Mouse (Mus musculus): ENCODE data around the gene Gpatch2.

Gene Gpatch2

DNA sequence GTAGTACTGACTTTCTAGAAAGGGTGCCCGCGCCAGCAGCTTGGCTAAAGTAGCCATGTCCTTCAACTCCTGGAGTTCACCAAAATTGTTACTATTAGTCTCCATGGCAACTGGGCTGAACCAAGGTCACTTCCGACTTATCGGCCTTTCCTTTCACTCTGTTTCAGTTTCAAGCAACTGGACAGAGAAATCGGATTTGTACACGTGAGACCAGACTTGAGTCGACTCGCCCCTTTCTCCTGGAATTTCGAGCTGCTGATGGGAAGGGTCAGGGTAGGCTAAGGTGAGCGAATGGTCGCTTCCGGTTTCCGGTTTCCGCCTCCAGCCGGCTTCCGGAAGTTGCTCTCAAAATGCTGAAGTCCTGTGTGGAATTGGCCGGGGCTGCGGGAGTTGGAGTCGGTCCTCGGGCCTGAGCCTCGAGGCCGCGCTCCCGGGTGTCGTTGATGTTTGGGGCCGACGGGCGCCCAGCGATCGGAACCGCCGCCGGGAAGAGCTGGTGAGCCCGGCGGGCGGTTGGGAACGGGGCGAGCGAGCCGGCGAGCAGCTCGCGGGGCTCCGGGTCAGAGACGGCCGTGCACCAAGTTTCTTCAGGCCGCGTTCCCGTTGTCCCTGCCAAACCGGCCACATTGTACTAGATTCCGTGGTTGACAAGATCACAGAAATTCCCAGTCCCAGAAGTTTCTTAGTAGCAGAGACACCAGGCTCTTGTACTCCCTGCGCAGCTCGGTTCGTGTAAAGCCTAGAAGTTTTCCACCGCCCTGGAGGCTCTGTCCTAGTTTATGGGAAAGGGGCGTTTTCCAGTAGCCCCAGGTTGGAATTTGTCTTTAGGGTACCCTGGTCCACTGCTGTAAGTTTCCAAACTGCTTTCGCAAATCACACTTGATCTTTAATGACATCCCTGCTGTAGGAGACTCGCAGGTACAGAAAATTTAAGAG is at the start of gene Gpatch2, which contains the start of gene Spata17:
Gene Gpatch2 (plus strand): TSS at position 328 of the 936 bp plus-strand sequence.
Gene Spata17 (minus strand): TSS at position 285 of the 936 bp plus-strand sequence.
- peak; percentile 94 for DNase-seq (ENCODE audit: low read depth, low spot score)

DNA sequence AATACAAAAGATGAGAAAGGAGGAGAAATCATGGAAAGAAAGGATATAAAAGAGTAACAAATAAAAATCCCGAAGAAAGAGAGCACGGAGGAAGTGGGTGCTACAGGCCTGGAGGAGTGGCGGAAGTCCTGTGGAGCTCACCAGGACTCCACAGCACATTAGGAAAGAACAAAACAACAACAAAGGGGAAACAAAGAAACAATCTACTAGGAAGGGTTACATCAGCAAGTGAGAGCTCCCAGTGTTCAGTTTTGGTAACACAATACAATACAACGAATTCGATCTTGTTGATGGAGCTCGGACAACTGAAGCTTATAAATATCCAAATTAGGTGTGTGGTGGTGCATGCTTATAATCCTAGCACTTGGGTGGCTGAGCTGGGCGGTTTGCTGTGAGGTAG is 45.7 kb upstream of the Gpatch2 start:
- no peak for DNase-seq (ENCODE audit: low read depth, low spot score)

DNA sequence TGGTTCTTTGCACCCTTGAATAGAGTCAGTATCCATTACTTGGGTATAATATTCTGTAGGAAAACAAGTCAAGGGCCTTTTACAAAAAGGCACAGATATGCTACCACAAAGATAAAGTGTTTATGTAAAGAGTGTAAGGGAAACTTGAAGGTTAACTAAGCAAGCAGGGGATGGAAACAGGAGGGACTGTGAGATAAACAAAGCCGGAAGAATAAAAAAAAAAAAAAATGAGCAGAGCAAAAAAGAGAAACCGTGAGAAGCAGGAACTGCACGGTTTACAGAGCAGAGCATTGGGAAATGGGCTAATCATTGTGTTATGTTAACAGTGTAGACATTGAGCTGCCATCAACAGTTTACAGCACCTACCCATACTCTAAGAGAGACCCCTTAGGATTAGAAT is 44.9 kb upstream of the Gpatch2 start:
- no peak for DNase-seq (ENCODE audit: low read depth, low spot score)

DNA sequence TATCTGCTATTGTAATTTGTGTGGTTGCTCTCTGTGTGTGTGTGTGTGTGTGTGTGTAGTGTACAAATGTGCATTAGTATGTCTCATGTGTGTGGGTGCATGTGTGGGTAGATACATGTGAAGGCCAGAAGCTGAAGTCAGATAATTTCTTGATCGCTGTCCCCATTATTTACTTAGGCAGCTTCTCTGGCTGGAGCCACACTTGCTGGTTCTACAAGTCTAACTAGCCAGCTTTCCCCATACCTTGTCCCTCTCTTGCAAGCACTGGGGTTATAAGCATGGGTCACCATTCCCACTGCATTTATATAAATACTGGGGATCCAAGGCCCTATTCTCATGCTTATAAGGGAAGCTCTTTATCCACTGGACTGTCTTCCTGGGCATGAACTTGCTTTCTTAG is 39.3 kb upstream of the Gpatch2 start:
- DNase-seq (ENCODE audit: low read depth, low spot score): no peak

DNA sequence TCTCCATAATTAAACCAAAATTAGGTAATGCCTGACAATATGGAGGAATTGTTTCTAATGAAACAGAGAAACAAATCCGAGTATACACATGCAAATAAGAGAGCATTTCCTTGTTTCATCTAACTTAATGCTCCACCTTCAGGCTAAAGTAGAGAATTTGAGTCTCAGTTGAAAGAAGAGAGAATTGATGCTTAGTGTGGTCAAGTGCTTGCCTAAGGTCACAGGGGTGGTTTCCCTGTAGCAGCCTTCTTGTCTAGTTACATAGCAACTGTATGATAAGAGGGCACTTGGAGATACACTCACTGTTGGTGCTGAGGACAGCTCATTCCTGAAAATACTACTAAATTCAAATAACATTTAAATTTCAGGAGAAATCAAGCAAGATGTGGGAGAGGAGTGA is 36.8 kb upstream of the Gpatch2 start:
- DNase-seq (ENCODE audit: low read depth, low spot score): no peak

DNA sequence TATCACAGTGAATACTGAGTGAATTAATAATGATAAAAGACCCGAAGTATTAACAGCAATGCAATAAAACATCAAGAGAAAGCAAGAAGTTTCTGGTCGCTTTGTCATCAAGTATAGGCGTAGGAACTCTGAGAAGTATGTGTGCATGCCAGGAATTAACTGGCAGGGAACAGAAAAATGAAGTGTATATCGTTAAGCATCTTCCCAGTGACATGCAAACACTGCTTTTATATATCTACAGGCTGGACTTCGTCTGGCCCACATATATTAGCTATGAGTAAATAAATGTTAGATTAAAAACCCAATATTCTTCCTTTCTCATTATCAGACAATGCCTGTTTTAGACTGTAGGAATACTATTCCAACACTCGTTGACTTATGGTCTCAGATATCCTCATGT is 9.8 kb upstream of the Gpatch2 start:
- no peak for DNase-seq (ENCODE audit: low read depth, low spot score)

DNA sequence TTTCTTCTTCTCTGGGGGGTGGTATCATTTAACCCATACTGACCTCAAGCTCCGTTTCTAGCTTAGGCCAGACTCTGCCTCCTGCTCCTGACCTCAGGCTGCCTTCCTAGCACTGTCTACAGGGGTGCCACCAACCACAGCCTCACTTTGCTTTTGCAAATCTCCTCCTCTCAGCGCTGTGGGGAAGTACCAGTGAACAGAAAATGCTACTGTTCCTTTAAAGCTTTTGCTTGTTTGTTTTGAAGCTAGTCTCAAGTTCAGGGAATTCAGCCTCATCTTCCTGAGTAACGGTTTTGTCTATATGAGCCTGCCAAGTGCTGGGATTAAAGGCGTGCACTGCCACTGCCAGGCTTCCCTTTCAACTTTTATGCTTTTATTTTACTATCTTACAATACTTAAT is 5.8 kb upstream of the Gpatch2 start:
- no peak for DNase-seq (ENCODE audit: low read depth, low spot score)

DNA sequence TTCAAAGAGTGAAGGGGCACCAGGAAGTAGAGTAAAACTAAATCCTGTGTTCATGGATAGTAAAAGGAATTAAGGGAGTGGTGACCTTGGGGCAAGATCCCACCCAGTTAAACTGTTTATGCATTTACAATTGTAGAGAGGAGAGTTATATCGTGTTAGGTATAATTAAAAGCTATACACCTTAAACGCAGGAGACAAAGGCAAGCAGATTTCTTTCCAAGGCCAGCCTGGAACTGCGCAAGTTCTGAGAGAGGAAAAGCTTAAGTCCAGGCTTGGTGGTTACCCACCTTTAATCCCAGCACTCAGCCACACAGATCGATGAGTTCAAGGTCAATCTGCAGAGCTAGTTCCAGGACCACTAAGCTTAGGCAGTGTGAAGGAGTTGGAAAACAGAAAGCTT is 4.6 kb upstream of the Gpatch2 start:
- no peak for DNase-seq (ENCODE audit: low read depth, low spot score)

DNA sequence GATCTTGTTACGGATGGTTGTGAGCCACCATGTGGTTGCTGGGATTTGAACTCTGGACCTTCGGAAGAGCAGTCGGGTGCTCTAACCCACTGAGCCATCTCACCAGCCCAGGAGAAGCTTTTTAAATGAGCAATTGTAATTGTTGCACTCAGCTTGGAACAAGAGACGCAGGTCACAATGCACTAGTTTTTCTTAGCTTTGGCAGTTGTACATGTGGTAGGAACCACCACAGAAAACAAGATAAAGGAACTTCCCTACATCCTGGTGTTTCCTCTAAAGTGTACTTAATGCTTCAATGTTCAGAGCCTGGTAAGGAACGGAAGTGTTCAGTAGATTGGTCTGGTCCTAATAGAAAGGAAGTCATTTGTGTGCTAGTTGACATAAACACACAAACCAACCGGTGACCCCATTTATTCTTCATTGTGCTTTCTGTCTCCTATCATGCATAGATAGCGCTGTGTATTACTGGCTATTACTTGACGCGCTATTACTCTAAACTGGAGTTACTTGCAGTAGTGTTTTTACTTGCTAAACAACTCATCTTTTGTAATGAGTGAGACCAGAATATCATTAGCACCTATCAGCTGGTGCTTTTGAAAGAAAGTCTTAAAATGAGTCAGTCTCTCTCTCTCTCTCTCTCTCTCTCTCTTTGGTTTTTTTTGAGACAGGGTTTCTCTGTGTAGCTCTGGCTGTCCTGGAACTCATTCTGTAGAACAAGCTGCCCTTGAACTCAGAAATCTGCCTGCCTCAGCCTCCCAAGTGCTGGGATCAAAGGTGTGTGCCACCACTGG is 1.5 kb downstream of the Gpatch2 start:
- peak; percentile 24 for DNase-seq (ENCODE audit: low read depth, low spot score)

DNA sequence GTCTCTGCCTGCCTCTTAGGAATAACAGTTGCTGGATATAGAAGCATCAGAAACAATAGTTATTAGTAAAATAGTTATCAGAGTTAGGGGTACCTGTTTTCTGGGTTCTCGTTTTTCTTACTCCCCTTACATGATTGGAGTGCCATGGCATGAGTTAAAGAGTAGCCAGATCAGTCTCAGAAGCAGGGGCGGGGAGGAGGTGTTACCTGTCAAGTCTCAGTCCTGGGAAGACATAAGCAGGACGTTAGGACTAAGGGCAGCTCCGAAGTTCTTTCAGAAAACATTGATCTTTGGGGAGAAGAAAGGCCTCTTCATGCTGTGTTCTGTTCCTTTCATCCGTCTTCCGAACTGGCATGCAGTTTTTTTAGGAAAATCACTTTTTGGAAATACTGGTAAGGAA is 5.4 kb downstream of the Gpatch2 start:
- no peak for DNase-seq (ENCODE audit: low read depth, low spot score)

DNA sequence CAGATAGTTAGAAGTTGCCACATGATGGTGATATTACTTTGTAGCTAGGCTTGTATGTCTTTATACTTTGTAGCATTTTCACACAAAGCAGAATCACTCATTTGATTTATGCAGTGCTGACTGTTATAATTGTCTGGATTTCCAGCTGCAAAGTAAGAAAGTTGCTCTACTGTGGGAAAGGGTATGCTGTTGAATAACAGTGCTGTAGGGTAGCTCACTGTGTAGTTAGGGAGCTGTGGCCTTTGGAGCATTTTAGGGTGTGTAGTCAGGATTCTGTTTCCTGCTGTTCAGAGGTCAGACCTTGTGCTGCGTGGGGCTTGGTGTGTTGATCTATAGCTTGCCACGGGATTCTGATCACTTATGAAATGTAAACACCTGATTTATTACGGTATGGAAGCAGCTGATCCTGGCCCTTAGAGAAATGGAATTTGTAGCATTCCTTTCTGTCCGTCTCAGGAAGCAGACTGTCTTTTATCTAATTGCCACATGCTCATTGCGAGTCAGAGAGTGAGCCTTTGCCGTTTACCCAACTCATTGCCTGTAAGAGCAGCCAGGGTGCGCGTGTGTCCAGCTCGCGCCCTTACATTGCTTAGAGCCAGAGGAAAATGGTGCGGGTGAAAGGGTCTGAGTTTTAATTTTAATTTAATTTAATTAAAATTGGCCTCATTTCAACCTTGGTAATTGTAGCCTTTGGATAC is 11.2 kb downstream of the Gpatch2 start:
- no peak for DNase-seq (ENCODE audit: low read depth, low spot score)

DNA sequence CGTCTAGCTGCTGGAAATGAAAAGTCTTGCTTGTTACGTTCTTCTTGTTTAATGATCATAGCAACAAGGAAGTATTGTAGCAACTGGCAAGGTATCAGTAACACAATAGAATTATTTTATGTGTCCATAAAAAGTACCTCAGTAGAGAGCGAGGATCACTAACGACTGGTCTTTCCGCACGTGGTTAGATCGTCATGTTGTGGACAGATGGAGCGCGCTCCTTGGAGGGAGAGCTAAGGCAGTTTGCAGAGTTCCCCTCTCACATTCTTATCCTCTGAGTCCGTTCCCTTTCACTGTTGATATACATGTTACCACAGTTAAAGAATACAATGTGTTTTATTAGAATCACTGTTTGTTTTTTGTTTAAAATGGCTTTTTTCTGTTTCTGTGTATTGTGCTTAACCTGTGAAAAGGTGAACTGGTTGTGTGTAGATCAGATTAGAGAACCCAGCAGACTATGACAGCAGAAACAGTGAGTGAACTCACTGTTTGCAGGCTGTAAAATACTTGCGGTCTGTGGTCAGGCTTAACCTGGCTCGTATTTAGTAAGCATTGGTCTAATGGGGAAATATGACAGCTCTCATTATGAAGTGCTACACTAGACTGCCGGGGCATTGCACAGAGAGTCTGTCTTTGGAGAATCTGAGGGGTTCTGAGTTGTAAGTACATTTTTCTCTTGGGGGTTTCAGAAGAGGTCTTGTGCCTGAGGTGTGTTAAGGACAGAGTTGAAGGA is 13.3 kb downstream of the Gpatch2 start:
- peak; percentile 84 for DNase-seq (ENCODE audit: low read depth, low spot score)

DNA sequence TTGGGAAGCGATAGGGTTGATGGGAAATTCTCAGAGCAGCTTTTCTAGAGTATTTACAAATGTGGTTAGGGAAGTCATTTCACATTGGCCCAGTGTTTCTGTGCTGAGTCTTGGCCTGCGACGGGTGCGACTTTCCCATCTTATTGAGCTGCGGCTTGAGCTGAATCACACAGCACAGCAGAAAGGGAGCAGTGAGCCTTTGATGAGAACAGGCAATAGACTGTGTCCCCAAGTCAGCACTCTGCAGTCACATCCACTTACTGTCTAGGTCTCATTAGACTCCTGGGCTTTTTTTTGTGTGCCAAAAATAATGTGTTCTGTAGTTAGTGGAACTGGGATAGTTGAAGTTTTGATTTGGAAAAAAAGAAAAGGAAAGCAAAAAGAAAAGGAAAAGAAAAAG is 14.9 kb downstream of the Gpatch2 start:
- DNase-seq (ENCODE audit: low read depth, low spot score): no peak

DNA sequence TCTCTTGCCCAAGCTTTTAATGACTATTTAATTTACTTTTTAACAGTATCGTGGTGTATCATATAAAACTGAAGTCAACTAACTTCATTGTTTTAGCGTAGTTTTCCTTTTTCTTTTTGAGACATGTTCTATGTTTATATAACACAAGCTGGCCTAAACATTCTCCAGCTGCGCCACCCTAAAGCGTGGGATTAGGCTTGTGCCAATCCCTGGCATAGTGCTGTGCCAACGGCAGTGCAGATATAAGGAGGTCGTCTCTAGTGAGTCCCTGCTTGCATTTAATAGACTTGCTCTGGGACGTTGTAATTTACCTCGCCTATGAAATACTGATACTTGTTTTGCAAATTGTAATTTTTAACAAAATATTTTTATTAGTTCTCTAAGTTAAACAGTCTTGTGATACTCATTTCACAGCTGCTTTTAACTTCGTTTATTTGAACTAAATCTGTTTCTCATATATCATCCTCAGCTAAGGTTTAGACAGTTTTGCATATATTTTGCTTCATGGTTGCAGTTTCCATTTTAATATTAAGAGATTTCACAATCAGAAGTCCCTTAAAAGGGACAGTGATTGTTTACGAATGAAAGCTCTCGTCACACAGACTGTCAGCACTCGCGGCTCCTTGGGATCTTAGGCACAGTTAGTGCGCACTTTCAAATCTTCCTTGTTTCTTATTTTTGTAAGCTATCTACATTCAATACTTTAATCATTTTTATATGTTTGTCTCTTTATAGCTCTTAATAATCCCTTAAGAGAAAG is 17.1 kb downstream of the Gpatch2 start:
- DNase-seq (ENCODE audit: low read depth, low spot score): no peak

DNA sequence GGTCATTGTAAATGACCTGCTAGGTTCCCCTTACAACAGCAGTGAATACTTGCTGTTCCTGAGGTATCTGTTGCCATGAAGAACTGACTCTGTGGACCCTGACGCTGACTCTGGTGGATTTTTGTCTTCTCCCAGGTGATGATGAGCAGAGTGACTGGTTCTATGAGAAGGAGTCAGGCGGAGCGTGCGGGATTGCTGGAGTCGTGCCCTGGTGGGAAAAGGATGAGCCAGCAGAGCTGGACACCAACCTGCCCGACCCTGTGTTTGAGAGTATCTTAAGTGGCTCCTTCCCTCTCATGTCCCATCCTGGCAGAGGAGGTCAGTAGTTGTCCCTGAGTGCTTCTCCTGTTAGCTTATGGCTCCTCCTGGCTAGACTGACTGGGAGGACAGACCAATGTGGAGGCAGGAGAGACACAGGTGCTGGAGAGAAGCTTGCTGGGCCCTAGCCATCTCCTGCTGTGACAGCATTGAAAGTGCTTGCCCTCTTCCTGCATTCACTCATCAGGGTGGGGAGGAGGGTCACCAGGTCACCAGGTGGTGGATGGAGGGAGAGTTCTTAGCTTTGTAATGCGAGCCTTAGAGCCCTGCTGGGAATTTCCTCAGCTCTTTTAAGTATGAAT is 17.8 kb downstream of the Gpatch2 start:
- no peak for DNase-seq (ENCODE audit: low read depth, low spot score)

DNA sequence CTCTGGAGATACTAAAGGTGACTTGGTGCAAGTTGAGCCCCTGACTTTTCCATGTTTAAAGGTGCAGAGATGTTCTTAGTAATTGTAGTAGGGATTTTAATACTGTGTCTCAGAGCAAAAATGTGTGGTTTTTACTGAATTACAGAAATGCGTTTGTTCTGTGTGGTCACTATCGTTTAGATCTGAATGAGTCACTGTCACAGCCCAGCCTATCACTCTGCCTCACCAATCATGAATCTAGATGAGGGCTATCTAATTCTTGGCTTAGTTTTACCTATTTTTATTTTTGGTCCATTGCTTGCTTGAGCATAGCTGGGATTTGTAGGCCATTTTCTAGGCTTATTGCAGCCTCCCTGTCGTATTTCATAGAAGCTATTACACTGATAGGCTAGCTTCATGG is 19.9 kb downstream of the Gpatch2 start:
- DNase-seq (ENCODE audit: low read depth, low spot score): no peak

DNA sequence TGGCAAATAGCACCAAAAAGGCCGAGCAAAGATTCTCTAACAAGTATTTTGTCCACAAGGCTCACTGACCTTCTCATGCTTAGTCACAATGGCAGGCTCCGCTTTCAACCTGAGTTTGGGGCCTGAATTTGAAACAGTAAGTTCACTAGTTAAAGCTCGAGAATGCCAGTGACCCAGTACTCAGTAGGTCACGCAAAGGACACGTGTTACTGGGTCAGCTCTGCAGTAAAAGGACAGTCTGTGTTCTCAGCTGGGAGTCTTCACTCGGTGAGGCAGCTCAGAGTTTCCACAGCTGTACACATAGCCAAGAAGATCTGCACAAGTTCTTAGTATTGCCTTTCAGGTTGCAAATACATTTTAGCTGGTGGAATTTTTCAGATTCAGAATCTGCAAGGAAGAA is 21.0 kb downstream of the Gpatch2 start:
- no peak for DNase-seq (ENCODE audit: low read depth, low spot score)

DNA sequence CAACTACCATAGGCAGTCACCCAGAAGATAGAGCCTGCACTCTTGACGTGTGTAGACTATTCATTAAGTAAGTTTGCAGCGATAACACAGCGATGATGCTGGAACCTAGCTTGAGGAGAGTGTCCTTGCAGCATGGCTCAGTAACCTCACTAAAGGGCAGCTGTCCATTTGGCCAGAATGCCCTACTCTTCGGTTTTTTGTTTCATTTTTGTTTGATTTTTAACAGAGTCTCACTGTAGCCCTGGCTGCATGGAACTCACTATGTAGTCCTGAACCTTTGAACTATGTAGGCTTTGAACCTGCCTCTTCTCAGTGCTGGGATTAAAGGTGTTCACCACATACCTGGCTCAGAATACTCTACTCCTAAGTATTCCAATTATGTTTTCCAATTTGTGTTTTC is 22.8 kb downstream of the Gpatch2 start:
- DNase-seq (ENCODE audit: low read depth, low spot score): no peak

DNA sequence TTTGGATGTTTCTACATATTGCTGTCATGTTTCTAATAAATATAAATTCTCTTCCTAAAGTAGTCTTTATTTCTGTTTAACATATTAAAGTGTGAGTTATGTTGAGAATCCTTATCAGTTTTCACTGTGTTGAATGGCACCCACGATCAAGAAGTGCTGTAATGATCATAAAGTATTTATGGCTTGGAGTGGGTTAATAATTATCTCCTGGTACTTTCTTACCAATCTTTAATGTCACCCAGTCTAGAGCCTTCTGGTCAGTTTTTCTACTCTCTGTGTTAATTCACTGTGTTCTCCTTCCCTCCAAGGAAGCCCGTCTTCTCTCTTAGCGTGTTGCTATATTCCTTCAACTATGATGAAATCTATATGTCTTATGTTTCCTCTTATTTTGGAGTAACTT is 25.0 kb downstream of the Gpatch2 start:
- no peak for DNase-seq (ENCODE audit: low read depth, low spot score)

DNA sequence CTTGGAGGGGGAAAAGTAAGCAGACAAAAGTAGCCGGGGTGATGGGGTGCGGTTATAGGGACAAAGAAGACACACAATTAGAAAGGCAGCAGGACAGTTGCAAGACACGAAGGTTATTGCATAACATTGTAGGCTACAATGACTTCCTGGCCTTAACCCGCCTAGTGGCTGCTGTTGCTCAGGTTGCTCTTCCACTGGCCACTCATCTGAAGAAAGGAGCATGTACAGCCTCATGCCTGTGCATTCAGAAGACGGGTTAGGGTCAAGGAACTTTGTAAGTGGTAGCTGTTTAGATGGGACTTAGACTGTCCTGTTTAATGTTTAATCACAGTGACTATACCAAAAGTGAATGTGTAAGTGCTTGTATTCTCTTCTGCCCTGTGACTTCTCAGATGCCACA is 26.0 kb downstream of the Gpatch2 start:
- no peak for DNase-seq (ENCODE audit: low read depth, low spot score)

Data from A20 (cell line).